Mouse (Mus musculus): Measurements from ENCODE around the gene Tbata.

- no peak for TF ChIP-seq CTCF (IDR thresholded peaks at IDR 0.05)
- no peak for TF ChIP-seq POLR2A (IDR thresholded peaks at IDR 0.05; ENCODE audit: insufficient read depth, low read depth, low read length)
- TF ChIP-seq EP300 (IDR thresholded peaks at IDR 0.05; ENCODE audit: insufficient read depth, low read depth, low read length) = no peak
Observed at GRCm38 (mm10) chr10:61137567-61137966, 34.2 kb upstream of the Tbata start.
